Mouse (Mus musculus) induced T-regulatory cell, adult 2 months (primary cell): ENCODE measurements at regions not wholly inside any gene's neighbourhood (a gene's known extent, or its start where the extent isn't known, plus 50 kb on each side); places are given as distances from the start of the nearest gene placed in this dataset.

Experiments used
- DNase-seq: peaks from one replicate; pipeline ENCODE4 v3.0.0-alpha.2; 2012; ENCODE audit warnings: low read depth

- peak; percentile 88 for DNase-seq
Measured at GRCm38 (mm10) chr19:21913005-21913670, 135.0 kb downstream of the Cemip2 start.

DNA sequence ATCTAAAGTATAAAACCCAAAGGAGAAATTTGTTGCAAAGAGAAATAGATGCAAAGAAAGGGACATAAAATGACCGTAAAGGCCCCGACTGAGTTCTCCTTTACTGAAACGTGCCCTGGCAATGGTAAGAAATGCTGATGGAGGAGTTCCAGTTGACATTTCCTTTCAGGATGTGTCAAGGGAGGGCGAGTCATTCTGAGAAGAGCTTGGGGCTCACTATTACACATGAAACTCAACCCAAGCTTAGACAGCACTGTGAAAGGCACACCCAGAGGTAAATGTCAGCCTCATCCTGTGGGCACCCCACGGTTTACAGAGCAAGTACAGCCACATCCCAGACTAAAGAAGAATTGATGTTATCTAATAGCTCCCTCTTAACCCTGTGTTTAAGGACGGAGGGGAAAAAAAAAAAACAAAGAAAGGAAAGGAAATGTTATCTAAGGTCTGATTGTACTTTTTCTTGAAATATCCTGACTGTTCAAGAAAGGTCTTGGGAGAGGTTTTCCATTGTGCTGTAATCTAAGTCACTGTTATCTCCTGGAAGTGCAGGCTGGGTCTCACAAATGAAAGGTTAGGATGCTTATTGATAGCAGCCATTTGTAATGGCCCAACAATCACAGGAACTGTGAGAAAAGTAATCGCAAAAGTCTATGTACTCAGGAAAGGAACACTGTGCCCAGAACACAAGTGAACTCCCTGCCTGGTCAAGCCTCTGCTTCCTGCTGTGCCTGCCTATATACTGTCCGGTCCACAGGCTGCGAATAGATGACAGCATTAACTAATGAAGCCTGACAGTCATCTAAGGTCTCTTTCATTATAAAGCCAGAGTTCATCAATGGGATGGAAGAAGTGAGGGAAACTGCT is 135.8 kb downstream of the Cemip2 start:
- peak; percentile 84 for DNase-seq

GRCm38 (mm10) chr19:21914658-21915057 is 136.5 kb downstream of the Cemip2 start:
- DNase-seq = peak; percentile 42

- no peak for DNase-seq
Measured at GRCm38 (mm10) chr19:21918113-21918512, 140.0 kb downstream of the Cemip2 start.

DNA sequence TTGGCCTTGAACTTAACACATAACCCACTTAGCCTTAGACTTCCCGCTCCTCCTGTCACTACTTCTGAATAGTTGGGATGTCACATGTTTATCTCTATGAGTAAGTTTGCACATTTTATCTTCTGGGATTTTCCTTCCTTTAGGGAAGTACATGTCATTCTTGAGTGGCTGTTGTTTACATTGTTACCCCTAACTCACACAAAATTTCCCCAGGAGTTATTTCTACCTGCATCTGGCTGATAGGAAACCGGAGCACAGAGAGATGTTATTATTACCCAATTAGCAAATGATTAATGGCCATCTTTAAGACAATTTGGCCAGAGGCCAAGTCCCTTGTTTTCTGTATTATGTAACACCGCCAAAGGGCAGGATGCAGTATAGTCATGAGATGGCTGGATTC is 140.9 kb downstream of the Cemip2 start:
- no peak for DNase-seq

GRCm38 (mm10) chr19:21940114-21940513 is 162.0 kb downstream of the Cemip2 start:
- no peak for DNase-seq

GRCm38 (mm10) chr19:21941720-21942119 is 163.6 kb downstream of the Cemip2 start:
- DNase-seq = no peak

DNA sequence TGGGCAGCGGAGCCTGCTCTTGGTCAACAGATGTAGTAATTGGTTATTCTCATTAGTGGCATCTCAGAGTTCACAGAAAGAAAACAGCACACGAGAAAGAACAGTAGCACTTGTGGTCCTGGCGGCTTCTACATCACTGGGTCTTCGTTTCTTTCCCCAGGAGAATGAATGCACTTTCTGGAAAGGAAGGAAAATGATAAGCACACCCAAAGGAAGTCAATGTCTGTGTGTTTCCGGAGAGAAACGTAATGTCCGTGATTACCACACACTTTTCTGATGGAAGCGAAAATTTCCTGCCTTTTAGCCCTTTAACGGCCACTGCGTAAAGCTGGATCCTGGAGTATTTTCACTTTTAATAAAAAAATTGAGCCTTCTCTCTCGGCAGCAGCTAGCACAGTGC is 164.1 kb downstream of the Cemip2 start:
- DNase-seq = peak; percentile 20

DNA sequence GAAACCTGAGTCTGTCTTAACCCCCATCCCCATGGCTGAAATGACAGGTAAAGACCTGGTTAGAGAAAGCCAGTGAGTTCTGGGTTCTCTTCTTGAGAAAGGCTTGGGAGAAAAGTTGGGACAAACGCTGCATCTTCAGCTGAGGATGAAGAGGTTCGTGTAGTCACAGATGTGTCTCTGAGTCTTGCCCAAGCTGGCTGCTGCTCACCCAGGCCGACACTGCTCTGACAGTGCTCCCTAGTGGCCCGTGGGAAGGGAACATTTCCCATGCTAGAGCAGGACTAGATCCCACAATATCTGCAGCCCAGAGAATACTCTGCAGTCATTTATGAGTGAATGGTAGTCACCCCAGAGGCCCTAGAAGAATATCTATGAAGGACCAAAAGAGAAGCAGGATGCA is 165.3 kb downstream of the Cemip2 start:
- peak; percentile 38 for DNase-seq

DNA sequence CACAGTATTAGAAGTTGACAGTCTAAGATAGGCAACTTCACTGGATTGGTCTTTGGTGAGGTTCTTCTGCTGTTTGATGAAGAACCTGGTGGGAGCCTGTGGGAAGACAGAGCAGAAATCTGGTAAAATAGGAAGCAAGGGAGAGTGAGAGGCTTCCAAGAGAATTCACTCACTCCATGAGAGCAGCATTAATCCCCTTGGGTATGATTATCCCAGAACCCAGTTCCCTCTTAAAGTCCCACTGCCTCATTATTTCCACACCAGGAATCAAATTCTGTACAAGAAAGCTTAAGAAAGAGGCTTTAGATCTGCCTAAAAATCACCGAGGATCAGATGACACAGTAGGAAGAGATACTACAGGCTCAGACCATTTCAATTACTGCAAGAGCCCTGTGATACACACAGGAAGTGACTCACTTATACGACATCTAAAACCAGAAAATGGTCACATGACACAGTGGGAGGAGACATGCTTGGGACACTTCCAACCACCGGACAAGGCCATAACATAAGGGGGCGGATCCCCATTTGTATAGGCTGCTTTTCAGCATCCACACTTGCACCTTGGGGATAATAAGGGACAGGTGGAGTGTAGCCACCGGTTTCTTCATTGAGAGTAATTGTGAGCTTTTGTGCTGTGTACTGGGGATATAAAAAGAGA is 168.2 kb downstream of the Cemip2 start:
- DNase-seq = peak; percentile 58

- peak; percentile 30 for DNase-seq
Measured at GRCm38 (mm10) chr19:21948030-21948429, 169.9 kb downstream of the Cemip2 start.

GRCm38 (mm10) chr19:21962635-21963034 is 176.2 kb upstream of the Trpm3 start:
- DNase-seq = no peak

DNA sequence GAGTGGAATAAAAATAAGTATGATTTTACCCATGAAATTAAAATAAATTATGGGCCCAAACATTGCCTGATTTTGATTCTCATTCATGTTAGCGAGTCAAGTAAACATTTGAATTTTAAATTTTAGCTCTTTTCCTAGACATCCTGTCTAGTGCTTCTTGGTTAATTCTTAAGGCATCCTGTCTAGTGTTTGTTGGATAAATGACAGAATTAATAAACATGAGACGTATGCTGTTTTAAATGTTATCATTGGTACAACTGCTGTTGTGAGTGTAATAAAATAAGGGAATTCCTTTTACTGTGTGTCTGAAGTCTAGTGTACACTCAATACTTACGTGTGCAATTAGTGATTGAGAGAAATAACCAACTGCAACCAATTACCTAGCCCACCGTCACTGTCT is 149.0 kb upstream of the Trpm3 start:
- DNase-seq = no peak

- no peak for DNase-seq
Measured at GRCm38 (mm10) chr19:21990970-21991369, 147.9 kb upstream of the Trpm3 start.

DNA sequence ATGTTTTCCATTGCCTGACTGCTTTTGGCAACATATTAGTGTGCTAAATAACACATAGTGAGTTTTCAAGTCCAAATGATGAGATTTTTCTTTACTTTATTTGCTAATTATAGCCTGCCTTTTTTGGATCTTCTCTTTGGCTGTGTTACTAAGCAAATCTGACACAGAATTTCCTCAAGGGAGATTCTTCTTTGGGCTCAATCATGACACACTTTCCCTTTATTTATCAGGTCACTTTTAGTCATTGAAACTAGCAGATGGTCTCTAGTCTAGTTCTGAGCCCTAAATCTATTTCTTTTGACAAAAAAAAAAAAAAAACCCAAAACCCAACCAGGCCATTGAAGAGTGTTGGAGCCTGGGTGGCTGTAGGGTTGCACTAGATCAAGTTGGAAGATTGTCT is 147.4 kb upstream of the Trpm3 start:
- no peak for DNase-seq

DNA sequence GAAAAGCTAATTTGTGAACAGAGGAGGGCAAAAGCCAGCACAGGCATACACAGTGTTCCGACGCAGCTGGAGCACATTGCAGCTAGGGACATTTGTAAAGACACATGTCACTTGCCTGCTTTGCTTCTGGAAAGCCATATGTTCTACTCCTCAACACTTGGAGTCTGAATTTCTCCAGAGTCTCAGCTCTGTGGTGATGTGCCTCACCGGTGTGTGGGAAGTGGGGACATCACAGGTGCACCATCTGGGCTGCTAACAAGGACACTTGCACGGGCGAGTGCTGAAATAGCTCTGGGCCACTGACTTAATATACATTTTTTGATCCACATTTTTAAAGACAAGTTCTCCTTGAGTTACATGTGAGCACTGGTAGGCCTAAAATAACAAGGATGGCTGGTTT is 139.2 kb upstream of the Trpm3 start:
- DNase-seq = no peak

DNA sequence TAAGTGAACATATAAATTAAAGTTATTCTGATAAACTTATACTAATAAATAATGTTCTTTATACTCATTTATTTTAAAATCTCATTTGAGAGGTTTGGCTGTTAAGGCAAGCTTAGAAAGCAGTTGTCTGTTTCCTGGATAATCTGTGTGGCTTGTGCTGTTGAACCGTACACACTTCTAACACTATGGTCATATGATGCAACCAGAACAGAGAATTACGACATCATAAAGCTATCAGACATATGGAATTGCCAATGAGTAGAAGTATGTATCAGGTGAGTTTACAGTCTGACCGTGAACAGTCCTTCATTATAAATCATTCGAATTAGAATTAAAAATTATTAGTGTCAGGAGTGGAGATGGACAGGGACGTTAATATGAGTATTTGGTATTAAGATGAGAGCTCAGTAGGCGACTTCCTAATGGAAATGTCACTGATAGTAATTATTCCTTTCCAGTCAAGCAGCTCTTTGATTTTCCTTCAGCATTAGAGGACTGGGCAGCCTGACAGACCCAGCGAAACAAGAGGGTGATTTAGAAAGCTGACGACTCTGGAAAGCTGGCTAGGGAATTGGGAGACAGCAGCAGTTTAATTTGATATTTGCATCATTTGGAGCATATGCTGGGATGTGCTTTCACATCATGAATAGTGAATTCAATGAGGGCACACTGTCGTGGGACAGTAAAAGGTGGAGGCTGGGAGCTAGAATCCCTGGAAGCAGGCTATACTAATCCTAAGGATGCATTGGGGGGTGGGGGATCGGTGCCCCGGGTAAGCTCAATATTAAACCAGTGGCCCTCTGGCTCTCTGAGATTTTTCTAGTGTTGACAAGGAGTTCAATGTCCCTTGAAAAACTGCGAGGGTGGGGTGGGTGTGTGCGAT is 130.6 kb upstream of the Trpm3 start:
- no peak for DNase-seq

- DNase-seq = no peak
Measured at GRCm38 (mm10) chr19:22010239-22010638, 128.6 kb upstream of the Trpm3 start.

GRCm38 (mm10) chr19:22015854-22016610 is 122.8 kb upstream of the Trpm3 start:
- DNase-seq = no peak

GRCm38 (mm10) chr19:22017425-22017824 is 121.4 kb upstream of the Trpm3 start:
- DNase-seq = no peak

- DNase-seq = no peak
Measured at GRCm38 (mm10) chr19:22027577-22027976, 111.3 kb upstream of the Trpm3 start.
